Mouse (Mus musculus) limb, embryonic 15.5 days (tissue): ENCODE data around the gene Gfer. TPM values are rescaled to one million over a fixed set of nuclear protein-coding genes. Genes with fewer than 3 reads are reported as not detected.

Experiments used
- ATAC-seq: fragments of 200-750 bp; cut with Nextera tagmentation; 2 replicates; pipeline ENCODE4 v1.8.0; 2017; ENCODE audit warnings: low read depth, moderate TSS enrichment; ENCODE audit not compliant: insufficient number of reproducible peaks, low FRiP score, low TSS enrichment
- H3K27ac ChIP-seq: fragments of 300-500 bp; sonication (generic); 2 replicates; pipeline ENCODE4 v1.5.1; 2015; ENCODE audit warnings: moderate library complexity, mild to moderate bottlenecking, inconsistent platforms
- H3K27me3 ChIP-seq: fragments of 300-500 bp; sonication (generic); 2 replicates; pipeline ENCODE4 v1.6.1; 2015; ENCODE audit warnings: inconsistent platforms
- H3K36me3 ChIP-seq: fragments of 300-500 bp; sonication (generic); 2 replicates; pipeline ENCODE4 v1.6.1; 2015; ENCODE audit warnings: inconsistent platforms
- H3K4me1 ChIP-seq: fragments of 300-500 bp; sonication (generic); 2 replicates; pipeline ENCODE4 v1.6.1; 2015; ENCODE audit warnings: inconsistent platforms
- H3K4me2 ChIP-seq: fragments of 300-500 bp; sonication (generic); 2 replicates; pipeline ENCODE4 v1.6.1; 2015; ENCODE audit warnings: mild to moderate bottlenecking, inconsistent platforms
- H3K4me3 ChIP-seq: fragments of 300-500 bp; sonication (generic); 2 replicates; pipeline ENCODE4 v1.5.1; 2015; ENCODE audit warnings: mild to moderate bottlenecking, inconsistent platforms
- H3K9ac ChIP-seq: fragments of 300-500 bp; sonication (generic); 2 replicates; pipeline ENCODE4 v1.6.1; 2015; ENCODE audit warnings: inconsistent platforms
- H3K9me3 ChIP-seq: fragments of 300-500 bp; sonication (generic); 2 replicates; pipeline ENCODE4 v1.6.1; 2016; ENCODE audit warnings: inconsistent platforms
- WGBS: fragments of 180-500 bp; shearing (Covaris S2); methylation state at CpG from one replicate; pipeline ENCODE4 v1.1.7; 2015; 5-methylcytosine and 5-hydroxymethylcytosine counted together
- polyA plus RNA-seq: library from polyadenylated mRNA; unstranded; fragments of >200 nt; fragmentation: Nextera tagmentation; extraction: Ambion mirVana; gene quantifications from 2 replicates; pipeline ENCODE4 v1.2.1, GENCODE M21; 2015

The Gfer gene
- 32.8 and 33.8 TPM in 2 replicates for polyA plus RNA-seq

- peak within 1 kb of the TSS; percentile 90 for H3K27ac ChIP-seq
- peaks cover under 1% of the 10 kb centered on the region for H3K27me3 ChIP-seq
- H3K36me3 ChIP-seq: peaks cover 39% of the 10 kb centered on the region
- H3K4me3 ChIP-seq: peak within 1 kb of the TSS; percentile 72
- peak; percentile 88 for ATAC-seq
- peak within 1 kb of the TSS; percentile 73 for H3K9ac ChIP-seq
- WGBS: under 1% methylated on average over 67 of the region's 76 CpGs
- peak within 1 kb of the TSS; percentile 80 for H3K4me2 ChIP-seq
- peaks cover 29% of the 10 kb centered on the region for H3K4me1 ChIP-seq
- H3K9me3 ChIP-seq: no peaks in the 10 kb centered on the region
Measured at GRCm38 (mm10) chr17:24696011-24696697, at the start of gene Gfer, which contains the start of gene Noxo1. TSS of gene Gfer (minus strand) at chr17:24696156. TSS of gene Noxo1 (plus strand) at chr17:24696234.

GRCm38 (mm10) chr17:24744381-24744780 lies 48.4 kb upstream of the Gfer start:
- no peak for ATAC-seq
- Histone ChIP-seq H3K4me1 (peaks cover 10% of the 10 kb centered on the region), H3K4me2 (no peak overlapping the region), H3K9ac (no peak overlapping the region), H3K27ac (no peak overlapping the region), H3K9me3 (no peaks in the 10 kb centered on the region), H3K36me3 (peaks cover 29% of the 10 kb centered on the region), H3K27me3 (no peaks in the 10 kb centered on the region), H3K4me3 (no peak overlapping the region)
- 72% methylated on average over 3 of the region's 3 CpGs for WGBS

GRCm38 (mm10) chr17:24743896-24744295 lies 47.9 kb upstream of the Gfer start:
- Histone ChIP-seq H3K9ac (no peak overlapping the region), H3K27ac (no peak overlapping the region), H3K9me3 (no peaks in the 10 kb centered on the region), H3K36me3 (peaks cover 29% of the 10 kb centered on the region), H3K27me3 (no peaks in the 10 kb centered on the region), H3K4me1 (peaks cover 10% of the 10 kb centered on the region), H3K4me3 (no peak overlapping the region), H3K4me2 (no peak overlapping the region)
- WGBS: 72% methylated on average over 5 of the region's 5 CpGs
- ATAC-seq: no peak

- no peak overlapping the region for H3K4me3 ChIP-seq
- no peak overlapping the region for H3K9ac ChIP-seq
- H3K9me3 ChIP-seq: no peaks in the 10 kb centered on the region
- H3K4me2 ChIP-seq: no peak overlapping the region
- H3K36me3 ChIP-seq: peaks cover 29% of the 10 kb centered on the region
- no peak overlapping the region for H3K27ac ChIP-seq
- H3K4me1 ChIP-seq: peaks cover 12% of the 10 kb centered on the region
- H3K27me3 ChIP-seq: no peaks in the 10 kb centered on the region
- WGBS: 86% methylated on average over 8 of the region's 8 CpGs
- no peak for ATAC-seq
Measured at GRCm38 (mm10) chr17:24742307-24742706, 46.4 kb upstream of the Gfer start.

GRCm38 (mm10) chr17:24739926-24740325 lies 44.0 kb upstream of the Gfer start:
- 84% methylated on average over 8 of the region's 8 CpGs for WGBS
- H3K4me2 ChIP-seq: no peak overlapping the region
- H3K4me3 ChIP-seq: no peak overlapping the region
- no peak overlapping the region for H3K27ac ChIP-seq
- H3K4me1 ChIP-seq: peaks cover 15% of the 10 kb centered on the region
- H3K9me3 ChIP-seq: no peaks in the 10 kb centered on the region
- peaks cover 29% of the 10 kb centered on the region for H3K36me3 ChIP-seq
- H3K9ac ChIP-seq: no peak overlapping the region
- no peak for ATAC-seq
- H3K27me3 ChIP-seq: no peaks in the 10 kb centered on the region

GRCm38 (mm10) chr17:24738238-24738637 lies 42.3 kb upstream of the Gfer start:
- no peak for ATAC-seq
- H3K4me3 ChIP-seq: no peak overlapping the region
- H3K4me2 ChIP-seq: no peak overlapping the region
- no peak overlapping the region for H3K27ac ChIP-seq
- H3K9me3 ChIP-seq: no peaks in the 10 kb centered on the region
- no peaks in the 10 kb centered on the region for H3K27me3 ChIP-seq
- WGBS: 83% methylated on average over 4 of the region's 4 CpGs
- no peak overlapping the region for H3K9ac ChIP-seq
- peaks cover 15% of the 10 kb centered on the region for H3K4me1 ChIP-seq
- H3K36me3 ChIP-seq: peaks cover 29% of the 10 kb centered on the region

GRCm38 (mm10) chr17:24737135-24737810 lies 41.3 kb upstream of the Gfer start:
- Histone ChIP-seq H3K4me3 (peak overlapping the region; percentile 56), H3K4me2 (peak overlapping the region; percentile 77), H3K9ac (peak overlapping the region; percentile 50), H3K4me1 (peaks cover 15% of the 10 kb centered on the region), H3K27me3 (no peaks in the 10 kb centered on the region), H3K36me3 (peaks cover 23% of the 10 kb centered on the region), H3K9me3 (no peaks in the 10 kb centered on the region), H3K27ac (no peak overlapping the region)
- ATAC-seq: no peak
- 25% methylated on average over 8 of the region's 8 CpGs for WGBS

- H3K9me3 ChIP-seq: no peaks in the 10 kb centered on the region
- H3K9ac ChIP-seq: peak within 1 kb of the TSS; percentile 50
- peak within 1 kb of the TSS; percentile 56 for H3K4me3 ChIP-seq
- peak within 1 kb of the TSS; percentile 77 for H3K4me2 ChIP-seq
- H3K4me1 ChIP-seq: peaks cover 15% of the 10 kb centered on the region
- peak within 1 kb of the TSS; percentile 73 for H3K27ac ChIP-seq
- peak; percentile 95 for ATAC-seq
- no peaks in the 10 kb centered on the region for H3K27me3 ChIP-seq
- H3K36me3 ChIP-seq: peaks cover 17% of the 10 kb centered on the region
- WGBS: 2% methylated on average over 29 of the region's 29 CpGs
Measured at GRCm38 (mm10) chr17:24736330-24737051, 40.5 kb upstream of the Gfer start, which contains the start of gene Msrb1. TSS of gene Msrb1 (plus strand) at chr17:24736642.

- Histone ChIP-seq H3K4me3 (no peak overlapping the region), H3K4me1 (peaks cover 15% of the 10 kb centered on the region), H3K9ac (no peak overlapping the region), H3K9me3 (no peaks in the 10 kb centered on the region), H3K27me3 (no peaks in the 10 kb centered on the region), H3K36me3 (peaks cover 9% of the 10 kb centered on the region), H3K4me2 (no peak overlapping the region), H3K27ac (no peak overlapping the region)
- ATAC-seq: no peak
- 89% methylated on average over 7 of the region's 7 CpGs for WGBS
Measured at GRCm38 (mm10) chr17:24735446-24735845, 39.5 kb upstream of the Gfer start.

- Histone ChIP-seq H3K9ac (no peak overlapping the region), H3K4me3 (no peak overlapping the region), H3K36me3 (peaks cover 2% of the 10 kb centered on the region; the same call in 1 of the 2 replicates), H3K4me1 (peaks cover 15% of the 10 kb centered on the region), H3K27me3 (no peaks in the 10 kb centered on the region), H3K27ac (no peak overlapping the region), H3K4me2 (no peak overlapping the region), H3K9me3 (no peaks in the 10 kb centered on the region)
- WGBS: 86% methylated on average over 1 of the region's 1 CpGs
- ATAC-seq: no peak
Measured at GRCm38 (mm10) chr17:24734513-24734912, 38.6 kb upstream of the Gfer start.

GRCm38 (mm10) chr17:24733434-24734050 lies 37.6 kb upstream of the Gfer start:
- WGBS: 86% methylated on average over 21 of the region's 21 CpGs
- H3K27ac ChIP-seq: no peak overlapping the region
- H3K36me3 ChIP-seq: no peaks in the 10 kb centered on the region
- no peak overlapping the region for H3K4me2 ChIP-seq
- H3K9ac ChIP-seq: no peak overlapping the region
- ATAC-seq: no peak
- H3K9me3 ChIP-seq: no peaks in the 10 kb centered on the region
- H3K4me1 ChIP-seq: peaks cover 15% of the 10 kb centered on the region
- no peak overlapping the region for H3K4me3 ChIP-seq
- H3K27me3 ChIP-seq: no peaks in the 10 kb centered on the region
